Mouse (Mus musculus) bone marrow macrophage, adult 2 months (primary cell): Measurements from ENCODE around the gene Olfr1150-ps1. TPM values are rescaled to one million over a fixed set of nuclear protein-coding genes. Genes with fewer than 3 reads are reported as not detected.

Experiments used
- H3K27ac ChIP-seq: 2 replicates; pipeline ENCODE4 v1.5.1; 2012; ENCODE audit warnings: low read depth, low read length; ENCODE audit not compliant: insufficient read depth
- H3K4me1 ChIP-seq: 2 replicates; pipeline ENCODE4 v1.6.1; 2012; ENCODE audit warnings: low read length; ENCODE audit not compliant: control insufficient read depth, insufficient read depth
- H3K4me3 ChIP-seq: 2 replicates; pipeline ENCODE4 v1.5.1; 2012; ENCODE audit warnings: mild to moderate bottlenecking, low read length, moderate library complexity; ENCODE audit not compliant: insufficient read depth
- CTCF ChIP-seq: IDR thresholded peaks from 2 replicates; pipeline ENCODE4 v1.5.1; 2012; ENCODE audit warnings: low read depth, mild to moderate bottlenecking, low read length, moderate library complexity
- POLR2A ChIP-seq: IDR thresholded peaks from 2 replicates; pipeline ENCODE4 v1.6.1; 2012; ENCODE audit warnings: mild to moderate bottlenecking, low read depth, low read length, borderline replicate concordance
- polyA plus RNA-seq: library from polyadenylated mRNA; stranded (reverse); fragments of >200 nt; gene quantifications from 2 replicates; pipeline ENCODE4 v1.2.4, GENCODE M21; 2012; ENCODE audit not compliant: missing spikeins, insufficient read depth, insufficient read length

The Olfr1150-ps1 gene
- not detected in 2 replicates for polyA plus RNA-seq

DNA sequence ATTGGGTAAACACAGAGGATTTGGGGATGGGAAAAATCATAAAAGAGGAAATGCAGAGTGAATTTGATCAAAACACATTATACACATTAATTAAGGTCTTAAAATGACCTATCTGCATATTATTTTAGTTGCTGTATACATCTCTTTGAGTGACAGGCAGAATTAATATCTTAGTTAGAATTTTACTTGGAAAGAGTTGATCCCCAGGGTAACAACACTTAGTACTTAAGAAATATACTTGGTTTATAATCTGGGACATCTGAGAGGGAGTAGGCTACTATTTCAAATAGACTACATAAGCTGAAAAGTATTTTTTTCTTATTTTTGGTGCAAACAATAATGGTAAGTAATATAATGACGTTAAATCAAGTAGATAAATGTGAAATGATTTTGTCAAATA is at the start of gene Olfr1150-ps1:
Olfr1150-ps1 (plus strand) TSS at position 301 of the 400 bp plus-strand sequence.
- Histone ChIP-seq H3K27ac (no peak within 1 kb of the TSS), H3K4me1 (no peaks in the 10 kb centered on the region), H3K4me3 (no peak within 1 kb of the TSS)
- no peak for TF ChIP-seq CTCF
- no peak for TF ChIP-seq POLR2A

DNA sequence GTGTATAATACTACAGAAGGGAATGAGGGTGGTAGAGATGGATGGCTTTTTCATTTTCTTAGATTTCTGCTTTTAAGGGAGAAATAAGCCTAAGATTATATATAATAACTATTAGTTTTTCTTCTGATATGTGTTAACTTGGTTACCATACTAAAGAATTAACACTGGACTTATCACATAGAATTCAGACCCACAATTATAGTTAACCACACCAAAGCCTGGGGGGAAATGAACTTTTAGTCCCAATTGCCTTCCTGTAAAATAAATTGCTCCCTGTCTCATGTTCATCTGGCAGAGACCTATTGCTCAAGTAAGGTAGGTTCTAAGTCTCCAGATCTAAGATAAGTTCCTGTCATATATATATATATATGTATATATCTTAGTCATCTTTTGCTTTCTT is 43.5 kb upstream of the Olfr1150-ps1 start, which contains the start of gene Olfr1143:
Olfr1143 (plus strand) TSS at position 301 of the 400 bp plus-strand sequence.
- H3K27ac ChIP-seq: no peak within 1 kb of the TSS
- TF ChIP-seq CTCF (no peak), POLR2A (no peak)
- H3K4me3 ChIP-seq: no peak within 1 kb of the TSS
- no peaks in the 10 kb centered on the region for H3K4me1 ChIP-seq

DNA sequence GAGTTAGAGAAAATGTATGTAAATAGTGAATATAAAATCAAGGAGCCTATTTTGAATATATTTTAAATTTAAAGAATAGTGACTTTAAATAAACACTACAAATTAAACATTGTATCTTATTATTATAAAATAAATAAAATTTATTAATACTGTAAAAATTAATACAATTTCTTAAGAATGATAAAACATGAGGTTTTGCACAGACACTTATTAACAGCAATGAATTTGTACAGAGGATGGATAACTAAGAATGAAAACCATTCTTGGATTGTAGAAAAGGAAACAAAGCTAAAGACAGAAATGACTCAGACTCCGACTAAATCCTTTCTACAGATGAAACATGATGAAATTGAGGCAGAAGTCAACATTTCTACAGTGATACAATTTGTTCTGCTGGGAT is 34.3 kb upstream of the Olfr1150-ps1 start, which contains the start of gene Olfr1145:
Olfr1145 (plus strand) TSS at position 301 of the 400 bp plus-strand sequence.
- TF ChIP-seq POLR2A (no peak), CTCF (no peak)
- no peaks in the 10 kb centered on the region for H3K4me1 ChIP-seq

DNA sequence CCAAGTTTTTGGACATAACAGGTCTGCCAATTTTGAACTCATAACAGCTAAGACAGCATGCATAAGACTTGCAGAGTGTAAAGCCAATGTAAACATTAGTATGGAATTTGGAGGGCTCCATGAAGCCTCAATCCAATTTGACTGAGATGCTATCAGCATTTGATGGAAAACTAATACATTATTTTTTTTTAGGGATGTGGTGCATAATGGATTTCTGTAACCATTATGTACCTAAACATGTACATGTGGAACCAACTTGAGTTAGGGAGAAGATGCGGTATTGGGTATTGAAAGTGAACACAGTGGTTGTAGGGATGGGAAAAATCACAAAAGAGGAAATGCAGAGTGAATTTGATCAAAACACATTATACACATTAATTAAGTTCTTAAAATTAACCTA is 13.6 kb upstream of the Olfr1150-ps1 start, which contains the start of gene Olfr1148:
Olfr1148 (plus strand) TSS at position 301 of the 400 bp plus-strand sequence.
- no peak within 1 kb of the TSS for H3K27ac ChIP-seq

More for the DNA sequence above, 34.3 kb upstream of the Olfr1150-ps1 start, which contains the start of gene Olfr1145:
- Histone ChIP-seq H3K4me3 (no peak within 1 kb of the TSS), H3K27ac (no peak within 1 kb of the TSS)

DNA sequence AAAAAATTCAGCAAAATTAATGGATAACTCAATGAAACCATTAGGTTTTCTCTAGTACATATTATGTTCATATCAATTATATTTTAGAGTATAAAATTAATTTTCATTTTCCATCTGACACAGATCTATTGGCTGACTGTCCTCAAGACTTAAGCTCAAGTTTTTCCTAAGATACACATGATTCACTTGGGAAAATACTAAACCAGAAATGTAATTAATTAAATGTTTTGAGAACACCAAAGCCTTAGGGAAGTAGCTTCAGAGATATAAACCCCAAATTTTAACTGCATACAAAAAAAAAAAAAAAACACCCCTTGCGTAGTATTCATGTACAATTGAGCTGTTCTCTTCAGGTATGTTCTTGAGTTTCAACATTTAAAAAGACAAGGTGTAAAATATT is 11.8 kb downstream of the Olfr1150-ps1 start, which contains the start of gene Olfr1151:
Olfr1151 (plus strand) TSS at position 301 of the 400 bp plus-strand sequence.
- no peak for TF ChIP-seq POLR2A
- TF ChIP-seq CTCF: no peak

More for the DNA sequence above, 13.6 kb upstream of the Olfr1150-ps1 start, which contains the start of gene Olfr1148:
- TF ChIP-seq CTCF: no peak
- TF ChIP-seq POLR2A: no peak
- Histone ChIP-seq H3K4me1 (no peaks in the 10 kb centered on the region), H3K4me3 (no peak within 1 kb of the TSS)

DNA sequence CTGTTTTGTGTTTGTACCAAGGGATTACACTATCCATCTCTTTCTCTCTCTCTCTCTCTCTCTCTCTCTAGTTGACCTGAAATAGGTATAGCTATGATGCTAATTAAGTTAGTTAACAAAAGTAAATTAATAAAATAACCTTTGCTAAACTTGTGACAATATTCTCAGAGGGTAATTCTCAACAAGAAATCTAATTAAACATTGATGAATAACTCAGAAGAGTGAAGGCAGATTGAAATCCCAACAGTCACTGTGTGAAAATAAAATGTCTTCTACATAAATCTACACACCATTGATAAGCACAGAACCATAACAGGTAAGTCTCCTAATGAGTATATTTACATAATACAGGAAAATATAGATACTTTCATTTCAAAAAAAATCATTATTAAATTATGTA is 22.4 kb downstream of the Olfr1150-ps1 start, which contains the start of gene Olfr1152:
Olfr1152 (plus strand) TSS at position 301 of the 400 bp plus-strand sequence.
- Histone ChIP-seq H3K4me3 (no peak within 1 kb of the TSS), H3K4me1 (no peaks in the 10 kb centered on the region), H3K27ac (no peak within 1 kb of the TSS)
- TF ChIP-seq POLR2A: no peak
- TF ChIP-seq CTCF: no peak

More for the DNA sequence above, 11.8 kb downstream of the Olfr1150-ps1 start, which contains the start of gene Olfr1151:
- Histone ChIP-seq H3K27ac (no peak within 1 kb of the TSS), H3K4me1 (no peaks in the 10 kb centered on the region), H3K4me3 (no peak within 1 kb of the TSS)

DNA sequence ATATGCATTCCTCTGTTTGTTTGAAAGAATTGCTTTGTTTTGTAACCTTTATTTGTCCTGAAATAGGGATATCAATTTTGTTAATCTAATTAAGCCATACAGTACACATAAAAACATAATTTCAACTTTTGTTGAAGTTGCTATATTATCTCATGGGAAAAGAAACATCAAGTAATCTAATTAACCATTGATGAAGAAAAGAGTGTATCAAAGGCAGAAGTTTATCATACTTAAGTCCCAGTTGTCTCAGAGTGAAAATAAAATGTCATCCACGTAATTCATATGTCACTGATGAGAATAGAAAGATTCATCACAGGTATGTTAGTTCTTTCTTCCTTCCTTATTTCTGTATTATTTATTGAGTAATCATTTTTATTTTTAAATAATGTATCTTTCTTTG is 50.9 kb downstream of the Olfr1150-ps1 start, which contains the start of gene Olfr1153:
Olfr1153 (plus strand) TSS at position 301 of the 400 bp plus-strand sequence.
- no peak for TF ChIP-seq POLR2A
- TF ChIP-seq CTCF: no peak
- no peak within 1 kb of the TSS for H3K4me3 ChIP-seq
- no peaks in the 10 kb centered on the region for H3K4me1 ChIP-seq
- no peak within 1 kb of the TSS for H3K27ac ChIP-seq

Other genes with a start within 250 kb of the Olfr1150-ps1 start
- not detected in 2 replicates for gene Olfr1130, start 237.8 kb upstream of the Olfr1150-ps1 start, polyA plus RNA-seq
- not detected in 2 replicates for gene Olfr1131, start 216.9 kb upstream of the Olfr1150-ps1 start, polyA plus RNA-seq
- gene Olfr1132, start 206.5 kb upstream of the Olfr1150-ps1 start, polyA plus RNA-seq: not detected in 2 replicates
- not detected in 2 replicates for gene Olfr1133, start 196.6 kb upstream of the Olfr1150-ps1 start, polyA plus RNA-seq
- gene Olfr1134, start 185.5 kb upstream of the Olfr1150-ps1 start, polyA plus RNA-seq: not detected in 2 replicates
- not detected in 2 replicates for gene Olfr1135, start 170.3 kb upstream of the Olfr1150-ps1 start, polyA plus RNA-seq
- not detected in 2 replicates for gene Olfr1136, start 150.0 kb upstream of the Olfr1150-ps1 start, polyA plus RNA-seq
- not detected in 2 replicates for gene Olfr1137, start 130.8 kb upstream of the Olfr1150-ps1 start, polyA plus RNA-seq
- gene Olfr1138, start 104.0 kb upstream of the Olfr1150-ps1 start, polyA plus RNA-seq: not detected in 2 replicates
- not detected in 2 replicates for gene Olfr1140, start 100.2 kb upstream of the Olfr1150-ps1 start, polyA plus RNA-seq
- gene Olfr1141, start 90.0 kb upstream of the Olfr1150-ps1 start, polyA plus RNA-seq: not detected in 2 replicates
- gene Olfr152, start 64.5 kb upstream of the Olfr1150-ps1 start, polyA plus RNA-seq: not detected in 2 replicates
- not detected in 2 replicates for gene Olfr1143, start 43.4 kb upstream of the Olfr1150-ps1 start, polyA plus RNA-seq
- gene Olfr1145, start 34.2 kb upstream of the Olfr1150-ps1 start, polyA plus RNA-seq: not detected in 2 replicates
- not detected in 2 replicates for gene Olfr1148, start 13.5 kb upstream of the Olfr1150-ps1 start, polyA plus RNA-seq
- gene Olfr1151, start 11.9 kb downstream of the Olfr1150-ps1 start, polyA plus RNA-seq: not detected in 2 replicates
- gene Olfr1152, start 22.5 kb downstream of the Olfr1150-ps1 start, polyA plus RNA-seq: 0.89 TPM in 1 of 2 replicates, not detected in the other
- gene Olfr1153, start 51.0 kb downstream of the Olfr1150-ps1 start, polyA plus RNA-seq: not detected in 2 replicates
- gene Olfr1154, start 61.2 kb downstream of the Olfr1150-ps1 start, polyA plus RNA-seq: not detected in 2 replicates
- gene Olfr1155, start 101.1 kb downstream of the Olfr1150-ps1 start, polyA plus RNA-seq: not detected in 2 replicates
- not detected in 2 replicates for gene Olfr1156, start 109.1 kb downstream of the Olfr1150-ps1 start, polyA plus RNA-seq
- not detected in 2 replicates for gene Olfr1157, start 124.3 kb downstream of the Olfr1150-ps1 start, polyA plus RNA-seq
- gene Olfr74, start 130.7 kb downstream of the Olfr1150-ps1 start, polyA plus RNA-seq: not detected in 2 replicates
- gene Olfr1158, start 146.1 kb downstream of the Olfr1150-ps1 start, polyA plus RNA-seq: not detected in 2 replicates
- gene Olfr1160, start 164.3 kb downstream of the Olfr1150-ps1 start, polyA plus RNA-seq: not detected in 2 replicates
- gene Olfr1161, start 178.8 kb downstream of the Olfr1150-ps1 start, polyA plus RNA-seq: not detected in 2 replicates
- not detected in 2 replicates for gene Olfr73, start 193.7 kb downstream of the Olfr1150-ps1 start, polyA plus RNA-seq
- not detected in 2 replicates for gene Olfr1162, start 207.1 kb downstream of the Olfr1150-ps1 start, polyA plus RNA-seq
- gene Olfr1163, start 227.8 kb downstream of the Olfr1150-ps1 start, polyA plus RNA-seq: not detected in 2 replicates
- gene Olfr1164, start 250.0 kb downstream of the Olfr1150-ps1 start, polyA plus RNA-seq: not detected in 2 replicates